Mouse (Mus musculus): ENCODE results near the gene Il22. TPM values are rescaled to one million over a fixed set of nuclear protein-coding genes. Genes with fewer than 3 reads are reported as not detected.
"Not testable (repeated sequence)": the region's sequence is repeated elsewhere in the genome, so short reads cannot be mapped to it uniquely, and the experiment has no call there.

Il22 gene
- polyA plus RNA-seq (2016; fragmentation: Nextera tagmentation; extraction: Ambion mirVana) = 0.17 TPM in 1 of 2 replicates, not detected in the other

- Histone ChIP-seq H3K9me3 (no peaks in the 10 kb centered on the region), H3K4me2 (no peak within 1 kb of the TSS), H3K27me3 (no peaks in the 10 kb centered on the region), H3K4me1 (no peaks in the 10 kb centered on the region), H3K9ac (no peak within 1 kb of the TSS), H3K36me3 (replicated peaks) (no peaks in the 10 kb centered on the region), H3K27ac (no peak within 1 kb of the TSS), H3K4me3 (replicated peaks) (no peak within 1 kb of the TSS)
- ATAC-seq (ENCODE audit: low FRiP score) = no peak
- WGBS = 93% methylated on average over 4 of the region's 4 CpGs
Measured at GRCm38 (mm10) chr10:118204642-118205041, at the start of gene Il22. Gene Il22 (plus strand): TSS chr10:118204942.

DNA sequence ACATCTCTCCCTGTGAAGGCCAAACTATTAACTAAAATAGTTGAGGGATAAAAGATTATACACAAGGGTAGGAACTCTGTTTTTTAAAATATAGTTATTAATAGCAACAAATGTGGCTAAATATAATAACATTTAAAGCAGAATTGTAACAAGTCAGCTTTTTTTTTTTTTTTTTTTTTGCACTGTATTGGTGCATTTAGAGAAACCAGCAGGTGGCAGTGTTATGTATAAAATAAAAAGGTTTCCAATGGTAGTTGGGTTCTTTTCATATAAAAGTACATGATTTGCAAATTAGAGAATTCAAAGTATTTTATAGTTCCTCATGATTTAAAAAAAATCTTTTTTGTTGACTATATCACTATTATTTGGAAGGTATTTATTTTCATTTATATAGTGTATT, 48.8 kb upstream of the Il22 start:
- no peak overlapping the region for H3K4me2 ChIP-seq
- H3K27ac ChIP-seq = no peak overlapping the region
- no peaks in the 10 kb centered on the region for H3K9me3 ChIP-seq
- H3K27me3 ChIP-seq = no peaks in the 10 kb centered on the region
- no peak for ATAC-seq (ENCODE audit: low FRiP score)
- no peaks in the 10 kb centered on the region for H3K4me1 ChIP-seq
- H3K36me3 ChIP-seq (replicated peaks) = peaks cover 64% of the 10 kb centered on the region
- no peak overlapping the region for H3K4me3 ChIP-seq (replicated peaks)
- H3K9ac ChIP-seq = no peak overlapping the region

- Histone ChIP-seq H3K4me2 (no peak overlapping the region), H3K27me3 (no peaks in the 10 kb centered on the region), H3K4me1 (no peaks in the 10 kb centered on the region), H3K9ac (no peak overlapping the region), H3K36me3 (replicated peaks) (peaks cover 81% of the 10 kb centered on the region), H3K27ac (no peak overlapping the region), H3K4me3 (replicated peaks) (no peak overlapping the region), H3K9me3 (no peaks in the 10 kb centered on the region)
- 100% methylated on average over 2 of the region's 2 CpGs for WGBS
- no peak for ATAC-seq (ENCODE audit: low FRiP score)
Measured at GRCm38 (mm10) chr10:118161131-118161530, 43.6 kb upstream of the Il22 start.

GRCm38 (mm10) chr10:118169212-118169611, 35.5 kb upstream of the Il22 start:
- H3K4me3 ChIP-seq (replicated peaks) = no peak overlapping the region
- H3K27me3 ChIP-seq = no peaks in the 10 kb centered on the region
- no peaks in the 10 kb centered on the region for H3K9me3 ChIP-seq
- no peak overlapping the region for H3K9ac ChIP-seq
- H3K4me2 ChIP-seq = no peak overlapping the region
- H3K4me1 ChIP-seq = no peaks in the 10 kb centered on the region
- H3K27ac ChIP-seq = no peak overlapping the region
- ATAC-seq (ENCODE audit: low FRiP score) = no peak
- 78% methylated on average over 12 of the region's 12 CpGs for WGBS
- peaks cover 49% of the 10 kb centered on the region for H3K36me3 ChIP-seq (replicated peaks)

DNA sequence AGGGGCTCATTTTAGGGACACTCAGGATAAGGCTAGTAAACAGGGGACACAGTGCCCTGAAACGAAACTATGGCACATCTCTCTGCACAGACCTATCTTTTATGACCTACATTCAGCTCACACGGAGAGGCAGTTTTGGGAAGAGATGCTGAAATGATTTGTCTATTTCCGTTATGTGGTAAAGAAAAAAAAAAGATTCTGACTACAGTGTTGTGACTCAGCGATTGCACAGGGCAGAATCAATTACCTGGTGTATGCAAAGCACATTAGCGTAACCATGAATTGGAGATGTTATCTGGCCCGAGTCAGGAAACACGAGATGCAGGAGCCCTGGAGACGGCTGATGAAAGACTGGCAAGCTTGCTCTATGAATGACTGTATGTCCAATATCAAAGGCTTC, 32.3 kb upstream of the Il22 start:
- ATAC-seq (ENCODE audit: low FRiP score) = no peak
- Histone ChIP-seq H3K9ac (no peak overlapping the region), H3K36me3 (replicated peaks) (peaks cover 19% of the 10 kb centered on the region), H3K9me3 (no peaks in the 10 kb centered on the region), H3K4me2 (no peak overlapping the region), H3K27ac (no peak overlapping the region), H3K27me3 (no peaks in the 10 kb centered on the region), H3K4me1 (no peaks in the 10 kb centered on the region), H3K4me3 (replicated peaks) (no peak overlapping the region)
- WGBS = 84% methylated on average over 8 of the region's 8 CpGs

GRCm38 (mm10) chr10:118172876-118173275, 31.9 kb upstream of the Il22 start:
- 93% methylated on average over 3 of the region's 3 CpGs for WGBS
- no peaks in the 10 kb centered on the region for H3K27me3 ChIP-seq
- no peak overlapping the region for H3K4me3 ChIP-seq (replicated peaks)
- peaks cover 16% of the 10 kb centered on the region for H3K36me3 ChIP-seq (replicated peaks)
- H3K4me1 ChIP-seq = no peaks in the 10 kb centered on the region
- no peaks in the 10 kb centered on the region for H3K9me3 ChIP-seq
- H3K27ac ChIP-seq = no peak overlapping the region
- no peak overlapping the region for H3K9ac ChIP-seq
- no peak for ATAC-seq (ENCODE audit: low FRiP score)
- no peak overlapping the region for H3K4me2 ChIP-seq

DNA sequence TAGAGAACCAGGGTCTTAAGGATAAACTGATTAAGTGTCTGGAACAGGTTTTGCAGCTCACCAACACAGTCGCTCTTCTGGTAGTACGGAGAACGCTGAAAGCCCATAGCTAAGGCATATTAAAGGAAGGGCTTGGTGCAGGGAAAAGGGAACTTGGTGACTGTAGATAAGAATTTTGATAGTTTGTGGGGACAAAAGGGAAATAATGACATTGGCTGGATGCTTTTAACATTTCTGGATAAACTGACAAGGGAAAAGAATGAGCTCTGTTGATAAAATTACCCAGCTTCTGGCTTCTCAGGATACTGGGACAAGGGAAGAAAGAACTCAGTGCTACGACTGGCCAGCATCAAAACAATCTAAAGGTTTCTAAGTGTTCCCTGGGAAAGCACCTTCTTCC, 29.2 kb upstream of the Il22 start:
- H3K4me1 ChIP-seq; H3K36me3 ChIP-seq (replicated peaks); H3K27me3 ChIP-seq; H3K4me3 ChIP-seq (replicated peaks); H3K27ac ChIP-seq; H3K4me2 ChIP-seq; H3K9ac ChIP-seq; ATAC-seq (ENCODE audit: low FRiP score); H3K9me3 ChIP-seq: not testable (repeated sequence)
- 85% methylated on average over 4 of the region's 4 CpGs for WGBS

DNA sequence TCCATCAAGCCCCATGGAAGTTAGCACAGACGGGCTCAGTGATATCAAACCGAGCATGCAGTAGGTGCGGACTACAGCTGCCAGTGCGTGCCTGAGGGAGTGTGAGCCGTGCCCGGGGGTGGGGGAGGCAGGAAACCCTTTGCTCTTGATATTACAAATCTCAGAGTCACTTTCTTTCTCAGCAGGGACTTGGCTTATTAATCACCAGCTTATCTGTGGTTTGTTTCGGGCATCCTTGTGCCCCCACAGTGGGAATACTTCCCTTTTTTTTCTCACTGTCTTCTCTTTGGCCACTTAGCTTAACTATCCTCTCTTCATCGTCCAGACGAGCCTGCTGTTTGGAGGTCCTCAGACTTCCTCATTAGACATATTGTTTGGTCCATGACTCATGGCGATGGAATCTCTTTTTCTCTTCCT, 26.0 kb upstream of the Il22 start:
- no peaks in the 10 kb centered on the region for H3K4me1 ChIP-seq
- H3K27me3 ChIP-seq = no peaks in the 10 kb centered on the region
- no peaks in the 10 kb centered on the region for H3K9me3 ChIP-seq
- no peak for ATAC-seq (ENCODE audit: low FRiP score)
- no peak overlapping the region for H3K4me2 ChIP-seq
- WGBS = 88% methylated on average over 10 of the region's 10 CpGs
- no peak overlapping the region for H3K27ac ChIP-seq
- no peak overlapping the region for H3K9ac ChIP-seq
- H3K36me3 ChIP-seq (replicated peaks) = no peaks in the 10 kb centered on the region
- no peak overlapping the region for H3K4me3 ChIP-seq (replicated peaks)

- no peak overlapping the region for H3K4me3 ChIP-seq (replicated peaks)
- H3K9me3 ChIP-seq = no peaks in the 10 kb centered on the region
- no peak overlapping the region for H3K27ac ChIP-seq
- H3K9ac ChIP-seq = no peak overlapping the region
- H3K4me1 ChIP-seq = no peaks in the 10 kb centered on the region
- WGBS = 92% methylated on average over 11 of the region's 11 CpGs
- no peaks in the 10 kb centered on the region for H3K27me3 ChIP-seq
- H3K4me2 ChIP-seq = no peak overlapping the region
- no peaks in the 10 kb centered on the region for H3K36me3 ChIP-seq (replicated peaks)
- no peak for ATAC-seq (ENCODE audit: low FRiP score)
Measured at GRCm38 (mm10) chr10:118179265-118179664, 25.5 kb upstream of the Il22 start.

- not testable (repeated sequence) for H3K27me3 ChIP-seq; H3K9ac ChIP-seq; H3K36me3 ChIP-seq (replicated peaks); ATAC-seq (ENCODE audit: low FRiP score); H3K27ac ChIP-seq; H3K4me2 ChIP-seq; H3K4me3 ChIP-seq (replicated peaks); H3K9me3 ChIP-seq; H3K4me1 ChIP-seq
- WGBS = 30% methylated on average over 3 of the region's 3 CpGs
Measured at GRCm38 (mm10) chr10:118195150-118195549, 9.6 kb upstream of the Il22 start.

GRCm38 (mm10) chr10:118215719-118216393, 11.1 kb downstream of the Il22 start:
- not testable (repeated sequence) for H3K4me2 ChIP-seq; H3K9me3 ChIP-seq; H3K4me1 ChIP-seq; H3K4me3 ChIP-seq (replicated peaks); H3K9ac ChIP-seq; H3K36me3 ChIP-seq (replicated peaks); H3K27me3 ChIP-seq; H3K27ac ChIP-seq; ATAC-seq (ENCODE audit: low FRiP score)
- WGBS = 97% methylated on average over 2 of the region's 4 CpGs

DNA sequence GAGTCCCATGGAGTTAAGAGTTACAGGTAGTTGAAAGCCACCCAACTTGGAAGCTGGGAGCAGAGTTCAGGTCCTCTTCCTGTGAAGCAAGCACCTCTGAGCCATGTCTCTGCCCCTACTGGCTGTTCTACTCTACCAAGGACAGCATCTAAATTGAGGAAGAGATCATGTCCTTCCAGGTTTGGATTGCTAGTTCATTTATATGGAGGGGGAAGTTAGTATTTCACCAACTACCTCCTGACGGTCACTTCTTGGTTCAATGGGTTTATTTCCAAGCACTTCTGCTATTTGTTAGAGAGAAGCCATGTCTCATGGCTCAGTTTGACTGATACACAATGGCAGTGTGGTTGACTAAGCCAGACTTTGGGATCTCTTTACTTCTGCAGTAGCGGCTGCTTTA, 22.9 kb downstream of the Il22 start:
- H3K27me3 ChIP-seq; H3K9me3 ChIP-seq; ATAC-seq (ENCODE audit: low FRiP score); H3K4me1 ChIP-seq; H3K27ac ChIP-seq; H3K4me3 ChIP-seq (replicated peaks); H3K36me3 ChIP-seq (replicated peaks); H3K9ac ChIP-seq; H3K4me2 ChIP-seq: not testable (repeated sequence)
- 100% methylated on average over 1 of the region's 2 CpGs for whole genome bisulfite sequencing

DNA sequence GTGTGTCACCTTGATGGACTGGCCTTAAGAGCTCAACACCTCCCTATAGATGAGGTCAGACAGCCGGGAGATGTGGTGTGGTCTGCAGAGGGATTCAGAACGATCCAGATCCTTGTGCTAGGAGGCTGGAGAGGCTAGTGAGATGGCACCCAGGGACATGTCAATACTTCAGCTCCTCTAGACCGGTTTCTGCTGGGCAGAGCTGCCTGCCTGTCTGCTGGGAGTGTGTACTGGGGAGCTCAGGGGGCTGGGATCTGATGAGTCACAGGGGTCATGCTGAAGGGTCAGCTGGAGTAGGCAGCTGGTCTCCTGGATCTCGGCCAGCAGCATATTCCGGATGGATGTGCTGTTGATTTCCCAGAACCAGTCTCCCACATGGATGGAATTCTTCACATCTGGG, 27.9 kb downstream of the Il22 start:
- no CpG with 5 or more reads among the region's 5 CpGs for WGBS
- H3K27me3 ChIP-seq = not testable (repeated sequence)

More for the DNA sequence above, 27.9 kb downstream of the Il22 start:
- not testable (repeated sequence) for H3K27ac ChIP-seq; H3K4me2 ChIP-seq; ATAC-seq (ENCODE audit: low FRiP score); H3K9ac ChIP-seq; H3K4me1 ChIP-seq; H3K9me3 ChIP-seq; H3K36me3 ChIP-seq (replicated peaks); H3K4me3 ChIP-seq (replicated peaks)

Data from forebrain, embryonic 12.5 days (tissue).